Mouse (Mus musculus) c-Kit-positive CD71-positive TER-119-negative erythroid progenitor cells, embryonic 14.5 days (primary cell): Measurements from ENCODE around the gene Csdc2.

Source experiments
- DNase-seq: peaks from one replicate; pipeline ENCODE4 v3.0.0-alpha.2; 2013; ENCODE audit warnings: low read depth

Csdc2 gene

DNA sequence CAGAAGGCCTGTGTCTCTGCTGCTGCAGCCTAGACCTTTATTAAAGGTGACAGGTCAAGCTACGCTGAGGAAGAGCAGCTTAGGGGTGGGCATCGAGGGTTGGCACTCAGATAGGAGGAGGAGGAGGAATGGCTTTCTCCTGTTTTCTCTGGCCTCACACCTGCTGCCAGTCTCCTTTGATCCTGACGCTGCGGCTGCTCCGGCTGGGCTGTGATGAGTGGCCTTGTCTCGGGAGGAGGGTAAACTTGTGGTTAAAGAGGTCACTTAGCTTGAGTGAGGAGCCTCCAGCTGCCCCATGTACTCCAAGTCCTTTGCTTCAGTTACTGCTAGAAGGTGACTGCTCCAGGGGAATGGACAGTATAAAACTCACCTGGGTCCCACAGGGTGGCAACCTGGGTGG, 57.4 kb downstream of the Csdc2 start:
- DNase-seq, result no peak
